Mouse (Mus musculus): ENCODE data around the gene Bst1. TPM values are rescaled to one million over a fixed set of nuclear protein-coding genes. Genes with fewer than 3 reads are reported as not detected.
A peak's percentile ranks its signal among the peaks of the same experiment; 100 is the strongest.

Bst1 gene
- total RNA-seq, 2 experiments from 2014 or later: 25.1 to 29.8 TPM

GRCm38 (mm10) chr5:43810427-43811062, 8.1 kb upstream of the Bst1 start:
- no peak for ATAC-seq (ENCODE audit: poor library complexity, severe bottlenecking)

DNA sequence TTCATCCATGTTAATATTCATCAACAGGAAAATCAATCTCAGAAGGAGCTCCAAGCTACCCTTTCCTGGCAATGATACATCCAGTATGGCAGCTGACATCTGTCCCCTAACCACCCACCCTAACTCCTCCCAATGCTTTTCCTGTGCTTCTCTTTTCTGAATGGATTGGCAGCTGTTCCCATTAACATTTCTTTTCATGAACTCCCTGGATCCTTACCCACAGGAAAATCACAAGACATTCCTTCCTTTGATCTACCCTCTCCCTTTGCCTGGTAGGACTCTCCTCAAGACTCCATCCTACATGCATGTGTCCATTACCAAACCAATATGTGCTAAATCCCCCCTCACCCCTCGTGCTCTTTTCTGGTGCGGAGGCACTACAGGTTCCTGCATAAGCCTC, 4.1 kb upstream of the Bst1 start:
- no peak for ATAC-seq (ENCODE audit: poor library complexity, severe bottlenecking)

DNA sequence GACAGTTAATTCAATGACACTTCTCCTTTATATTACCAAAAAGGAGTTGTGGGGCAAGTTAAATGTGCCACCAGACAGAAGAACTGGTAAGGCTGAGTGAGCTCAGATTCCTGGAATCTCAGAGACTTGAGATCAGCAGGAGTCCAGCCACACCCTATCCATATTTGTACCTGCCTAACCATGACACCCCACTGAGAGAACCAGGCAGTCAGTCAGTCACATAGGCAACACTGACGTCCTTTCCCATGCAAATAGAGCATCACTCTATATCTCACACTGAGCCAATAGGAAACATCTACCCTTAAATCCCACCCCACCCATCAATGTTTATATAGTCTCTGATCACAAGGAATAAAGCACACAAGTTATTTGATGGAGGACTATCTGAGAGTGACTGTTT, 2.9 kb upstream of the Bst1 start:
- no peak for ATAC-seq (ENCODE audit: poor library complexity, severe bottlenecking)

DNA sequence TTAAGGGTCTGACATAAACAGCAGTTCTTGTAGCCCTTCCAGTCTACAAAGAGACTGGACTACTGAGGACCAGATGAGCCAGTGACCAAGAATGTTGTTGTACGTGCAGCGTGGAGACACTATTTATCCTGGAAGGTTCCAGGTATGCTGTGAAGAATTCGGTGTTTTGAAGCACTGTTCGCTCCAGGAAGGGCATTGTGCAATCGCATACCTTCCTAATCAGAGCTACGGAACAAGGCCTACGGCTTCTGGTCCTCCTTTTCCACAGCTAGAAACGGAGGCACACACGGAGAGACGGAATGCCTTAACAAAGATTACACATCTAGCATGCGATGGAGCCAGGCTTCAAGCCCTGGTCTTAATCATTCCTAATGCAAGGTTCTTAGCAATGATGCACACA, 2.1 kb downstream of the Bst1 start:
- no peak for ATAC-seq (ENCODE audit: poor library complexity, severe bottlenecking)

GRCm38 (mm10) chr5:43821538-43821937, 2.9 kb downstream of the Bst1 start, which contains the start of gene Fbxl5:
Gene Fbxl5 (minus strand): TSS chr5:43821638.
- no peak for ATAC-seq (ENCODE audit: poor library complexity, severe bottlenecking)

DNA sequence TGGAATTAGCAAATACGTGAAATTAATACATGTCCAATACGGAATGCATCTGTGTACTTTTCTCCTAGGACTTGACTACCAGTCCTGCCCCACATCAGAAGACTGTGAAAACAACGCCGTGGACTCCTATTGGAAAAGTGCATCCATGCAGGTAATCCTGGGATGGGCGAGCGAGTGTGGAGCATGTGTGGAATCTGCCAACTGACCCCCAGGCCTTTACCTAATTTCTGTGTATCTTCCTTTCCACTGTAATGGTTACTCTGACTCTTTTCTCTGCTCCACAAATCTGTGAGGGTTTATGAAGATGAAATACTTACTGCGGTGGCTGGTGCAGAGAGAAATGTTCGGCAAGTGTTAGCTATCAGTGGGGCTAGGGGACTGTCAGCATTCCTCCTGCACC, 3.5 kb downstream of the Bst1 start:
- ATAC-seq (ENCODE audit: poor library complexity, severe bottlenecking): no peak

- no peak for ATAC-seq (ENCODE audit: poor library complexity, severe bottlenecking)
These were observed 4.1 kb downstream of the Bst1 start for GRCm38 (mm10) chr5:43822824-43823223.

DNA sequence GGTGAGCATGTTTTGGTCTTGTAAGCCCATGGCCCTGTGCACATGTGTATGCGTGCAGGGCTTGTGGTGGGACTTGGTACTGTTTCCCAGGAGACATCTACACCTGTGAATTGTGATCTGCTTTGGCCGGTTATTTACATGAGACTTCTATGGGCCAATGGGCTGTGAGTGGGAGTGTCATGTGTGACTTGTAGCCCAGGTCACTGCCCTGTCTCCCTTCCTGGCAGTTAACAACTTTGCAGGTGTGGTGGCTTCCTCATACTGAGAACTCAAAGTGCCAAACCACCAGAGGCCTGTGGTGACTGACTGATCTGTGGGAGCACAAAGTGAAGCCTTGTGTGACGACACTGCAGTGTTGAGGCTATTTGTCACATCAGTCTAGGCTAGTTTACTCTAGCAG, 5.9 kb downstream of the Bst1 start:
- peak; percentile 77 for ATAC-seq (ENCODE audit: poor library complexity, severe bottlenecking)

DNA sequence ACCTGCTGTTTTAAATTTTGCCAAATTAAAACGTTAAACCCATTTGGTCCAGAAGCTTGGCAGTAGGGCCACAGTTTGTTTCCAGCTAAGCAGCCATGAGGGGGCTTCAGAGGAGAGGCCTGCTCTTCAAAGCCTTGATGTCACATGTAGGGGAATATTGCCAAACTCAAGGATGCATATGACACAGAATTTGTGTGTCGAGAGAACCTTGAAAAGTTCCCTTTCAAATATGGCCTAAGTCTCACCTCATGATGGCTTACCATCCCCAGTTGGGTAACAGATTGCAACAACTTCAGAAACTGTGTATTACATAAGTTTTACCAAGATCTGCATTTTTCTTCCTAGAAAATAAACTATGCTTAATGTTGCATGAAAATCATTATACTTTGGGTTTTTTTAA, 8.2 kb downstream of the Bst1 start:
- peak; percentile 79 for ATAC-seq (ENCODE audit: poor library complexity, severe bottlenecking)

DNA sequence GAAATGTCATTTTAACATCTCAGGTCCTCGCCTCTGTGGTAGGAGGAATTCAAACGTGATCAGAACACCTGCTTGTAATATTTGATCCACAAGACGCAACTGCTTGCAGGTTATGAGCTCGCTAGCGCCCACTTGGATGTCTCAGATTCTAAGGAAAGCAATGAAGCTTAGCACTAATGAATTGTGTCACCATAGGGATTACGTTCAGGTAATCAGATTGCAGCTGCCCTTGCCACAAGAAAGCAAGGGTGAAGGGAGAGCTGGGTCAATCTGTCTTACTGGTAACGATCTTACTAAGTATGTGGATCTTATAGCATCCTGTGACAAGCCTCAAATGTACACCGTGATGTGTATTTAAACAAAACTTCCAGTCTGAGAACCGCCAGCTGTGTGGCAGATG, 8.7 kb downstream of the Bst1 start:
- no peak for ATAC-seq (ENCODE audit: poor library complexity, severe bottlenecking)

DNA sequence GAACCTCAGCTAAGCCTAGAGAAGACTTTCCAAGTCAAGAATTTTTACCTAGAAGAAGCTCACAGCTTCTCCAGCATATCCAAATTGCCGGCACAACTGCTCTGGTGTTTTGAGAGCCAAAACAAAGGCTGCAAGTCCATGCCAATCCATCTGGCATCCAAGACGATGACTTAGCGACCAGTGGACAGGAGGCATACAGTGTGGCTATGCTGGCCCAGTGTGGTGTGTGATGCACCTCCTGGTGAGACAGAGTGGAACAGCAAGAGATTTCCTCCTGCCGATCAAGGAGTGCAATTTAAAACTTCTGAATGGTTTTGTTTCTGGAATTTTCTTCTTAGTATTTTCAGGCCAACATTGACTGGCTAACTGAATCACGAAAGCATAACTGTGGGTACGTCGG, 17.9 kb downstream of the Bst1 start:
- ATAC-seq (ENCODE audit: poor library complexity, severe bottlenecking): 0 out of 2 replicates have a peak, but pooled peaks have one; percentile 36

- ATAC-seq (ENCODE audit: poor library complexity, severe bottlenecking): peak; percentile 64
These were observed 18.7 kb downstream of the Bst1 start for GRCm38 (mm10) chr5:43837372-43837771.

DNA sequence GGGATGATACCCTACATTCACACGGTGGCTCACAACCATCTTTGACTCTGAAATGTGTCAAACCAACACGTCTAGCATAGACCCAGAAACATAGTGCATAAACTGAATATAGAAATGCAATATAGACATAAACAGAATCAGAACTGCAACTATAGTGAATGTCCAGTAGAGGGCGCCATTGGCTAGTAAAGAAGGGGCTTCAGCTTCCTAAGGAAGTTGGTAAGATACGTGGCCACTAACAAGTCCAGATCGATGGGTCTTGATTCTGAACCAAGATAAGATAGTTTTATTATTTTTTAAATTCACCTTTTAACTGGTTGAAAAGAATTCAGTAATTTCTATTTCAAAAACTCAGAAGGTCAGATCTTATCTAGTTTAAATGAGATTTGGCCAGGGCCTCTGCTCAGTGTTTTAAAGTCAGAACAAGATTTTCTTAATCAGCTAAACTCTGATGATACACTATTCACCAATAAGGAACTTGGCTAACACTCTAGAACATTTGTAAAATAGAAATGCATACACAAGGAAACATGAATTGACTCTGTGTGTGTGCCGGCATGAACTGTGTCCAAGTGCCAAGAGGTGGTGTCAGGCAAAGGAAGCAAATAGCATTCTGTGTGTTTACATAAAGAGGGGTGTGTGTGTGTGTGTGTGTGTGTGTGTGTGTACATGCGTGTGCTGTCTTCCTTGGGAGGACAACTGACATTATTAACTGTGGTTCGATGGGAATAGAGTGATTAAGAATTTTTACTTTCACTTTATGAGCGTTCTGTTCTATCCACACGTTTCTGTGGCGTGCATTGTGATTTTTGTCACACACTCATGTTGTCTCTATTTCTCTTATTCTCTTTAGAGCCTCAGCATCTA, 22.7 kb downstream of the Bst1 start:
- ATAC-seq (ENCODE audit: poor library complexity, severe bottlenecking): peak; percentile 89

DNA sequence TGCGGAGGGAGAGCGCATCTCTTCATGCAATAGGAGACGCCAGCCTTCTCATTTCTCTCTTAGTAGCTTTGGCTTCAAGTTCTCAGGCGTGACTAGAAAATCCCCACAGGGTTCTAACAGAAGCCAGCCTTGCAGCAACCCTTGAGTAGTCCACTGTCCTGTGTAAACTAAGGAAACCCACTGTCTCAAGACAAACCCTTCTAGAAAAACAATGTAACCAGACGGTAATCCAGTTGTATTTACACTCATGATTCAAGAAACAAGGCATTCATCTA, 23.3 kb downstream of the Bst1 start:
- no peak for ATAC-seq (ENCODE audit: poor library complexity, severe bottlenecking)

- no peak for ATAC-seq (ENCODE audit: poor library complexity, severe bottlenecking)
These were observed 24.0 kb downstream of the Bst1 start for GRCm38 (mm10) chr5:43842576-43843155.

- ATAC-seq (ENCODE audit: poor library complexity, severe bottlenecking): no peak
These were observed 26.4 kb downstream of the Bst1 start for GRCm38 (mm10) chr5:43845083-43845482.

DNA sequence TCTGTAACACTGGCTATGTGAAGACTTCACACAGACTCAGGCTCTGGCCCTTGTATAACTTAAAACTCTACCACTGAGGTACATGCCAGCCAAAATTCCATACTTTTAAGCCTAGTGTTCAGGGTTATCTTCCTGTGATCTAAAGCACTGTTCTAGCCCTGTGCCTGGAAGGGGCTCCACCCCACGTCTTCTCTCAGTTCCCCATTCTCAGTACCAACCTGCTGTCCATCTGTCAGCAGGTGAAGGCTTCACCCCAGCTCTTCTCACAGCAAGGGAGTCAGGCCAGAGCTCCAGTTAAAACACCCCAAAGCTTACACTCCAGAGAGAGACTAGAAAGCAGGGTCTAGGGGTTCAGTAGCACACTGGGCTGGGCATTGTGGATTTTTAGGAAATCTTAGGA, 27.0 kb downstream of the Bst1 start:
- no peak for ATAC-seq (ENCODE audit: poor library complexity, severe bottlenecking)

- ATAC-seq (ENCODE audit: poor library complexity, severe bottlenecking): no peak
These were observed 27.5 kb downstream of the Bst1 start for GRCm38 (mm10) chr5:43846227-43846626.

GRCm38 (mm10) chr5:43847555-43847954, 28.9 kb downstream of the Bst1 start:
- peak; percentile 45 for ATAC-seq (ENCODE audit: poor library complexity, severe bottlenecking)

GRCm38 (mm10) chr5:43848275-43848674, 29.6 kb downstream of the Bst1 start:
- peak; percentile 65 for ATAC-seq (ENCODE audit: poor library complexity, severe bottlenecking)

DNA sequence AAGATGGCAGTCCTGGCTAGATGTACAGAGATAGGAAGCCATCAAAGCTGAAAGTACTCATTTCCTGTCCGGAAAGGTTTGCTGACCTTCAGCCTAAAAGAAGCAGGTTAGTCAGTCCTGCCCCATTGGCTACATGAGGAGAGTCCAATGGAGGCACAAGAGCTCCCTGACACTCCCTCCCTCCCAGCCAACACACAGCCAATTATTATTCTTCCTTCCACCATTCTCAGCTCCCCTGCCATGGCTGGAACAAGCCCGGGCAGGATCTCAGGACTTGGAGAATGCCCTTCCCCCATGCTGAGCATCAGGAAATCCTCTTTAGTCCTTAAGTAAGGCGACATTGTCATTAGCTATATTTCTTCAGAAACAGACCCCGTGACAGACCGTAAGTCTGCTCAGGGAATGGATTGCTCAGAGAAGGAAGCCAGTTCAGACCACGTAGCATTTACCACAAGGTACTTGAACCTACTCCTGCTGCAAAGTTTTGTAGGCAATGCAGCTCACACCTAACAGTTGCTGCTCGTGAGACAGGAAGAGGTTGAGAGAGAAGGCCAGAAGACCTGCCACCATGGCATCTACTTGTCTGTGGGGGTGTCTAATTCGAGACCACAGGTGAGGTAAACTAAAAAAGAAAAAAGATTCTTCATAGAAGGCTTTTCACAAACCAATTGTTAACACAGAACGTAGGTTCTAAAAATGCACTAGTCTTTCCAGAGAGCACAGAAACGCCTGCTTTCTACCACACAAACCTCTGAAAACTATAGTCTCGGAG, 34.6 kb downstream of the Bst1 start:
- peak; percentile 33 for ATAC-seq (ENCODE audit: poor library complexity, severe bottlenecking)

All from megakaryocyte, adult 5-6 weeks (primary cell).